Mouse (Mus musculus): ENCODE measurements around the gene Gm28845.

Gm28845 gene

GRCm38 (mm10) chr1:65119438-65119837 lies at the start of gene Gm28845:
Gene Gm28845, minus strand, starts transcription at chr1:65119558.
- no peak for DNase-seq (ENCODE audit: low spot score)

- DNase-seq (ENCODE audit: low spot score) = no peak
Observed at GRCm38 (mm10) chr1:65167496-65167895, 48.1 kb upstream of the Gm28845 start.

GRCm38 (mm10) chr1:65162210-65162609 lies 42.9 kb upstream of the Gm28845 start:
- no peak for DNase-seq (ENCODE audit: low spot score)

- DNase-seq (ENCODE audit: low spot score) = no peak
Observed at GRCm38 (mm10) chr1:65156111-65156510, 36.8 kb upstream of the Gm28845 start.

- peak; percentile 66 for DNase-seq (ENCODE audit: low spot score)
Observed at GRCm38 (mm10) chr1:65154814-65155213, 35.5 kb upstream of the Gm28845 start.

GRCm38 (mm10) chr1:65147971-65148370 lies 28.6 kb upstream of the Gm28845 start:
- DNase-seq (ENCODE audit: low spot score) = no peak

- no peak for DNase-seq (ENCODE audit: low spot score)
Observed at GRCm38 (mm10) chr1:65147326-65147725, 28.0 kb upstream of the Gm28845 start.

GRCm38 (mm10) chr1:65146601-65147000 lies 27.2 kb upstream of the Gm28845 start:
- no peak for DNase-seq (ENCODE audit: low spot score)

GRCm38 (mm10) chr1:65144783-65145182 lies 25.4 kb upstream of the Gm28845 start:
- no peak for DNase-seq (ENCODE audit: low spot score)

GRCm38 (mm10) chr1:65137560-65137959 lies 18.2 kb upstream of the Gm28845 start:
- no peak for DNase-seq (ENCODE audit: low spot score)

- no peak for DNase-seq (ENCODE audit: low spot score)
Observed at GRCm38 (mm10) chr1:65132833-65133232, 13.5 kb upstream of the Gm28845 start.

GRCm38 (mm10) chr1:65131671-65132070 lies 12.3 kb upstream of the Gm28845 start:
- DNase-seq (ENCODE audit: low spot score) = no peak

GRCm38 (mm10) chr1:65130226-65130625 lies 10.9 kb upstream of the Gm28845 start:
- peak; percentile 60 for DNase-seq (ENCODE audit: low spot score)

GRCm38 (mm10) chr1:65129634-65130180 lies 10.3 kb upstream of the Gm28845 start:
- DNase-seq (ENCODE audit: low spot score) = peak; percentile 55

GRCm38 (mm10) chr1:65122574-65123372 lies 3.4 kb upstream of the Gm28845 start, which contains the start of gene D630023F18Rik:
Gene D630023F18Rik, minus strand, starts transcription at chr1:65123214.
- no peak for DNase-seq (ENCODE audit: low spot score)

- peak; percentile 85 for DNase-seq (ENCODE audit: low spot score)
Observed at GRCm38 (mm10) chr1:65118150-65118913, 1.0 kb downstream of the Gm28845 start.

GRCm38 (mm10) chr1:65113536-65114172 lies 5.7 kb downstream of the Gm28845 start:
- DNase-seq (ENCODE audit: low spot score) = peak; percentile 57

GRCm38 (mm10) chr1:65112807-65113196 lies 6.6 kb downstream of the Gm28845 start:
- peak; percentile 15 for DNase-seq (ENCODE audit: low spot score)

- DNase-seq (ENCODE audit: low spot score) = peak; percentile 76
Observed at GRCm38 (mm10) chr1:65112031-65112806, 7.1 kb downstream of the Gm28845 start.

GRCm38 (mm10) chr1:65109756-65110435 lies 9.5 kb downstream of the Gm28845 start:
- DNase-seq (ENCODE audit: low spot score) = no peak

- no peak for DNase-seq (ENCODE audit: low spot score)
Observed at GRCm38 (mm10) chr1:65109196-65109595, 10.2 kb downstream of the Gm28845 start.
